In genomic region chr7:29512729-29513128, GRCm38 (mm10) we compare ENCODE assay signal across 19 mouse cellular contexts. TPM values are rescaled to one million over a fixed set of nuclear protein-coding genes. Genes with fewer than 3 reads are reported as not detected.
DNase-seq lines count a peak whose midpoint lies in the region; ATAC-seq lines count a peak whose summit lies in the region.
"Had no signal": no experiment of that assay in that cellular context is flagged by ENCODE, and none has a peak within 500 bp of the region (broad histone marks: within the 10 kb centered on the region; RNA-seq: fewer than 3 reads in every experiment).

No protein-coding gene starts in this region.

- H3K9ac ChIP-seq in kidney, embryonic 15.5 days: no peak overlapping the region
- H3K9ac ChIP-seq: heart, embryonic 13.5 days; liver, embryonic 14.5 days had no signal

- no peaks in the 10 kb centered on the region for H3K27me3 ChIP-seq in kidney, embryonic 15.5 days
- H3K27me3 ChIP-seq in midbrain, embryonic 10.5 days (ENCODE audit: low read depth, poor library complexity, severe bottlenecking): 0 out of 2 replicates have a peak, but pooled peaks cover 7% of the 10 kb centered on the region
- H3K27me3 ChIP-seq: limb, embryonic 13.5 days; Patski had no signal

- H3K4me1 ChIP-seq in kidney, embryonic 15.5 days: peaks cover 74% of the 10 kb centered on the region
- H3K4me1 ChIP-seq in midbrain, embryonic 10.5 days: peaks cover 60% of the 10 kb centered on the region

- no peaks in the 10 kb centered on the region for H3K36me3 ChIP-seq in kidney, embryonic 15.5 days
- H3K36me3 ChIP-seq in midbrain, embryonic 10.5 days: no peaks in the 10 kb centered on the region
- H3K36me3 ChIP-seq: heart, embryonic 13.5 days; limb, embryonic 13.5 days had no signal

- peak overlapping the region; percentile 68 for H3K27ac ChIP-seq in kidney, embryonic 15.5 days
- no peak overlapping the region for H3K27ac ChIP-seq in midbrain, embryonic 10.5 days (replicated peaks)
- H3K27ac ChIP-seq: gastrocnemius, adult 2 months; heart, embryonic 13.5 days; hindbrain, postnatal 0 days; limb, embryonic 13.5 days; liver, embryonic 14.5 days had no signal

- WGBS in kidney, embryonic 15.5 days: 69% methylated on average over 4 of the region's 4 CpGs
- 53% methylated on average over 4 of the region's 4 CpGs for WGBS in midbrain, embryonic 10.5 days

- no peak for DNase-seq in kidney, postnatal 10 days
- peak; percentile 50 for DNase-seq in urinary bladder, postnatal 14 days (ENCODE audit: low spot score)
- DNase-seq in urinary bladder, postnatal 10 days (ENCODE audit: low spot score): no peak
- DNase-seq in lung, postnatal 36 days: peak; percentile 57
- no peak for DNase-seq in midbrain, embryonic 10.5 days (ENCODE audit: low spot score)
- DNase-seq in urinary bladder, adult 18-20 months (ENCODE audit: low spot score in 2 of 2): no peak
- DNase-seq: cerebellum, postnatal 10 days; embryo, embryonic 11 days; gastrocnemius, adult 2 months; heart, postnatal 36 days; kidney, postnatal 25 days; thymus, postnatal 36 days had no signal

- no peak overlapping the region for H3K4me3 ChIP-seq in kidney, embryonic 15.5 days (replicated peaks)
- no peak overlapping the region for H3K4me3 ChIP-seq in midbrain, embryonic 10.5 days
- H3K4me3 ChIP-seq: gastrocnemius, adult 2 months; heart, embryonic 13.5 days; limb, embryonic 13.5 days had no signal

- no peak for ATAC-seq in kidney, embryonic 15.5 days (replicated peaks; ENCODE audit: low FRiP score)
- ATAC-seq: forebrain, embryonic 16.5 days; hindbrain, postnatal 0 days; Patski had no signal

- no peak overlapping the region for H3K4me2 ChIP-seq in kidney, embryonic 15.5 days
- H3K4me2 ChIP-seq: heart, embryonic 13.5 days; limb, embryonic 13.5 days had no signal

- H3K9me3 ChIP-seq in kidney, embryonic 15.5 days (replicated peaks): no peaks in the 10 kb centered on the region
- no peaks in the 10 kb centered on the region for H3K9me3 ChIP-seq in midbrain, embryonic 10.5 days (replicated peaks)
- H3K9me3 ChIP-seq: heart, embryonic 13.5 days; limb, embryonic 13.5 days had no signal

RNA-seq across cellular contexts. Expression of gene Sipa1l3, which starts 5.7 kb away (rescaled TPM):
- 14.4 and 14.5 TPM in 2 replicates for polyA plus RNA-seq in kidney, embryonic 15.5 days (2015; fragmentation: Nextera tagmentation; extraction: Ambion mirVana)
- 8.4 and 8.7 TPM in 2 replicates for polyA plus RNA-seq in midbrain, embryonic 10.5 days (2016; fragmentation: Nextera tagmentation; extraction: Ambion mirVana)

Comparison
In these comparisons a context has a peak if more than half of its experiments do, and no peak if none do; other contexts are left out.
1. DNase-seq: peak in urinary bladder, postnatal 14 days (single experiment) and lung, postnatal 36 days (single experiment); none in kidney, postnatal 10 days (single experiment), urinary bladder, postnatal 10 days (single experiment), midbrain, embryonic 10.5 days (single experiment) and urinary bladder, adult 18-20 months (0 of 2).